Mouse (Mus musculus): ENCODE results near the gene 5730596B20Rik.

DNA sequence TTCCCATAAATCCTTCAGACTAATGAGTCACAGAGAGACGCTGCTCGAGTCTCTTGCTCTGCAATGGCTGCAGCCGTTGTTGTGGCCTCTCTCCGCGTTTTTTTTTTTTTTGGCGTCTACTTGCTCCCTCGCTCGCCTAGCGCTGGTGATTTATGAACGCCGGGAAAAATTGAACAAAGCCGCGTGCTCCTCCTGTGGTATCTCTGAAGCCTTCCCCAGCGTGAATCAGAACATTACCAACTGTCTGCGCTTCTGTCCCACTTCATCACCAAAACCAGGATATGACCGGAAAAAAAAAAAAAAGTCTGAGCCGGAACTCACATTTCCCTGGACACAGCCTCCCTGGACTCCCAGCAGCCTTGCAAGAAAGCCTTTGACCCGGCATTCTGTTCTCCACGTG lies 7.9 kb downstream of the 5730596B20Rik start:
- TF ChIP-seq CTCF (IDR thresholded peaks at IDR 0.05; ENCODE audit: control insufficient read depth, insufficient read depth, low read length): no peak
- TF ChIP-seq POLR2A (IDR thresholded peaks at IDR 0.05; ENCODE audit: borderline replicate concordance, control insufficient read depth, low read depth, low read length): no peak

Data from bone marrow, adult 2 months (tissue).